Mouse (Mus musculus): ENCODE data around the gene Gm26897. TPM values are rescaled to one million over a fixed set of nuclear protein-coding genes. Genes with fewer than 3 reads are reported as not detected.

The Gm26897 gene
- polyA plus RNA-seq, 1 experiment from 2014 or later = not detected

DNA sequence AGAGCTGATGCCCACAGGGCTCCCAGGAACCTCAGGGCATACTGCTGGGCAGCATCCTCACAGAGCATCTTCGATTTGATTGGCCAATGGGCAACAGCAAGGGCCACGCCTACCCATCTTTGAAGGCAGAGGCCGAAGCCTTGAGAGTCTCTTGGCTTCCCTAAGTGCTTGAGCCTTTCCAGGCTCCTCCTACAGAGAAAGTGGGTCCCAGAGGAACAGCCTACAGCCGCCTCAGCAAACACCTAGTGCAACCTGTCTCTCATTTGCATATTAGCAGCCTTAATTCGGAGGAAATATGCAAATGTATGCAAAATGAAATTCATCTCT lies 39.6 kb downstream of the Gm26897 start:
- no peak for ATAC-seq (replicated peaks; ENCODE audit: insufficient number of reproducible peaks, low FRiP score, low TSS enrichment)
- no peak overlapping the region for H3K9ac ChIP-seq (ENCODE audit: low read depth, low read length)
- no peaks in the 10 kb centered on the region for H3K9me3 ChIP-seq (replicated peaks; ENCODE audit: control insufficient read depth, low read length)
- no peak overlapping the region for H3K4me2 ChIP-seq
- H3K4me3 ChIP-seq (ENCODE audit: low read depth, low read length) = no peak overlapping the region
- H3K27ac ChIP-seq (ENCODE audit: low read depth, low read length) = peak overlapping the region; percentile 54; the same call in 1 of the 2 replicates
- WGBS (ENCODE audit: insufficient replicate concordance) = 54% methylated on average over 5 of the region's 5 CpGs
- no peaks in the 10 kb centered on the region for H3K27me3 ChIP-seq (ENCODE audit: control insufficient read depth, insufficient read depth, low read length)
- peaks cover 26% of the 10 kb centered on the region for H3K4me1 ChIP-seq (ENCODE audit: control insufficient read depth, insufficient read depth, low read length)
- H3K36me3 ChIP-seq (ENCODE audit: control insufficient read depth, insufficient read depth, low read length) = no peaks in the 10 kb centered on the region

DNA sequence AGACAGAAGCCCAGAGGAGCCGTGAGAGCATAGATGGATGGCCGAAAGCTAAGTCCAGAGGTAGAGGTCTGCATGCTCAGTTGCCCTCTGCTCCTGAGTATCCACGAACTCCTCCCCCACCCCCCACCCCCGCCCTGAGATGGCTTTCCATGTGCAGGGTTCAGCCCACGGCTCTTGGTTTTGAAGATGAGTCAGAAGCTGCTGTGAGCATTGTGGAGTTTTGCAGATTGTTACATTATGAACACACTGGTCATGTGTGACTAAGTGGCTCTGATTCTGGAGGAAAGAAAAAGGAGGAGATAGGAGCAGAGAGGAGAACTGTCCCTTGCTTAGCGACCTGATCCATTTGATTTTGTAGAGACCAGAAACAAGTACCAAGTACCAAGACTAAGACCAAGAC lies 42.5 kb downstream of the Gm26897 start:
- Histone ChIP-seq H3K36me3 (ENCODE audit: control insufficient read depth, insufficient read depth, low read length) (no peaks in the 10 kb centered on the region), H3K4me1 (ENCODE audit: control insufficient read depth, insufficient read depth, low read length) (peaks cover 14% of the 10 kb centered on the region), H3K9me3 (replicated peaks; ENCODE audit: control insufficient read depth, low read length) (no peaks in the 10 kb centered on the region), H3K4me2 (no peak overlapping the region), H3K4me3 (ENCODE audit: low read depth, low read length) (no peak overlapping the region), H3K27me3 (ENCODE audit: control insufficient read depth, insufficient read depth, low read length) (no peaks in the 10 kb centered on the region), H3K9ac (ENCODE audit: low read depth, low read length) (no peak overlapping the region), H3K27ac (ENCODE audit: low read depth, low read length) (no peak overlapping the region)
- ATAC-seq (replicated peaks; ENCODE audit: insufficient number of reproducible peaks, low FRiP score, low TSS enrichment) = no peak
- WGBS (ENCODE audit: insufficient replicate concordance) = 69% methylated on average over 6 of the region's 6 CpGs

DNA sequence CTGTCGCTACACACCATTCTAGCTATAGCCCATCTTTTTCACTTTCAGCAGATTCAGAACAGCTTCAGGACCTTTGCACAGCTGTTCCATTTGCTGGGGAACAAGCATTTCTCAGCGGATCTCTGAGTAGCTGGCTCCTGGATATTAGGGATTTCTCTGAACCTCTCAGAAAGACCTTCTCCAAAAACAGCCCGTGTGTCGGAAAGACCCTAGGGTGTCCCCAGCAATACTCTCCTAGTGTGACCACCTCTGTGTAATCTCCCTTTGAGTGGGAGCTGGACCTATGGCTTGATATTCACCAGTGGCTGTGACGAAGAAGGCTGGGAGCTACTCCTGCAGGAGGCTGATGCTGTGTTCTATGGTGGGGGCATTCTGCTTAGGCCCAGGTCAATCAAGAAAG lies 44.4 kb downstream of the Gm26897 start:
- no peak for ATAC-seq (replicated peaks; ENCODE audit: insufficient number of reproducible peaks, low FRiP score, low TSS enrichment)
- WGBS (ENCODE audit: insufficient replicate concordance) = 58% methylated on average over 5 of the region's 5 CpGs
- Histone ChIP-seq H3K4me2 (no peak overlapping the region), H3K4me3 (ENCODE audit: low read depth, low read length) (no peak overlapping the region), H3K9ac (ENCODE audit: low read depth, low read length) (no peak overlapping the region), H3K9me3 (replicated peaks; ENCODE audit: control insufficient read depth, low read length) (no peaks in the 10 kb centered on the region), H3K27me3 (ENCODE audit: control insufficient read depth, insufficient read depth, low read length) (no peaks in the 10 kb centered on the region), H3K4me1 (ENCODE audit: control insufficient read depth, insufficient read depth, low read length) (peaks cover 5% of the 10 kb centered on the region), H3K27ac (ENCODE audit: low read depth, low read length) (no peak overlapping the region), H3K36me3 (ENCODE audit: control insufficient read depth, insufficient read depth, low read length) (no peaks in the 10 kb centered on the region)

DNA sequence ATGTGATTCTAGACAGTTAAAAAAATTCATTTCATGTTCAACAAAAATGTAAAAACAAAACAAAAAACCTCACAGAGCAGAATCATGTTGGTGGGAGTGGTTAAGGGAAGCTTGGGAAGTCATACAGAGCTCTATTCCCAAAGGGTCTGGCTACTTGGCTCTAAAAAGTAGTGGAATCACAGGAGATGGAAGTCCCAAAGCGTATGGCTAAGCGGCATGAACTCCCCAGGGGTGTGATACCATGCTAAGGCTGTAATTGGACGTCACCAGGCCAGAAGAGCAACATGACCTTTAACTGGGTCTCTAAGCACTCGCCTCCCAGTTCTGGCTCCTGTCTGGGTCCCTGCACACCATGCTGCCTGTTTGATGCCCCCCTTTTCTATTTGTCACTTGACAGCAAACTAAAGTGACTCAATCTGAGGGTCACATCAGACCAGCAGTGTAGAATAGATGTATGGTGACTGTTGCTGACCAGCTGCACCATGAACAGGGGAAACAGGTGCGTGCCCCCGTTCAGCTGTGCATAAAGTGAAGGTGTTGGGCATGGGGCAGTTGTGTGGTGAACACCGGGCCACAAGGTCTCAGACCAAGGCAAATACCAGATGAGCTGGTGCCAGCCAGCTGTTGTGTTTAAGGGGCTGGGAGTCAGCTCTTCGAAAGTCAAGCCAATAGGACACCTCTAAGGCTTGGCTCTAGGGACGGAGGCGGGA lies 46.2 kb downstream of the Gm26897 start:
- no peak for ATAC-seq (replicated peaks; ENCODE audit: insufficient number of reproducible peaks, low FRiP score, low TSS enrichment)
- no peaks in the 10 kb centered on the region for H3K4me1 ChIP-seq (ENCODE audit: control insufficient read depth, insufficient read depth, low read length)
- 82% methylated on average over 10 of the region's 10 CpGs for WGBS (ENCODE audit: insufficient replicate concordance)
- no peak overlapping the region for H3K27ac ChIP-seq (ENCODE audit: low read depth, low read length)
- no peaks in the 10 kb centered on the region for H3K36me3 ChIP-seq (ENCODE audit: control insufficient read depth, insufficient read depth, low read length)
- H3K27me3 ChIP-seq (ENCODE audit: control insufficient read depth, insufficient read depth, low read length) = no peaks in the 10 kb centered on the region
- H3K9me3 ChIP-seq (replicated peaks; ENCODE audit: control insufficient read depth, low read length) = no peaks in the 10 kb centered on the region
- no peak overlapping the region for H3K4me3 ChIP-seq (ENCODE audit: low read depth, low read length)
- no peak overlapping the region for H3K9ac ChIP-seq (ENCODE audit: low read depth, low read length)
- H3K4me2 ChIP-seq = no peak overlapping the region
